Mouse (Mus musculus): ENCODE measurements around the gene Map3k21. TPM values are rescaled to one million over a fixed set of nuclear protein-coding genes. Genes with fewer than 3 reads are reported as not detected.

The Map3k21 gene
- 0.23 and 0.28 TPM in 2 replicates for polyA plus RNA-seq (2015; fragmentation: Nextera tagmentation; extraction: Ambion mirVana)

DNA sequence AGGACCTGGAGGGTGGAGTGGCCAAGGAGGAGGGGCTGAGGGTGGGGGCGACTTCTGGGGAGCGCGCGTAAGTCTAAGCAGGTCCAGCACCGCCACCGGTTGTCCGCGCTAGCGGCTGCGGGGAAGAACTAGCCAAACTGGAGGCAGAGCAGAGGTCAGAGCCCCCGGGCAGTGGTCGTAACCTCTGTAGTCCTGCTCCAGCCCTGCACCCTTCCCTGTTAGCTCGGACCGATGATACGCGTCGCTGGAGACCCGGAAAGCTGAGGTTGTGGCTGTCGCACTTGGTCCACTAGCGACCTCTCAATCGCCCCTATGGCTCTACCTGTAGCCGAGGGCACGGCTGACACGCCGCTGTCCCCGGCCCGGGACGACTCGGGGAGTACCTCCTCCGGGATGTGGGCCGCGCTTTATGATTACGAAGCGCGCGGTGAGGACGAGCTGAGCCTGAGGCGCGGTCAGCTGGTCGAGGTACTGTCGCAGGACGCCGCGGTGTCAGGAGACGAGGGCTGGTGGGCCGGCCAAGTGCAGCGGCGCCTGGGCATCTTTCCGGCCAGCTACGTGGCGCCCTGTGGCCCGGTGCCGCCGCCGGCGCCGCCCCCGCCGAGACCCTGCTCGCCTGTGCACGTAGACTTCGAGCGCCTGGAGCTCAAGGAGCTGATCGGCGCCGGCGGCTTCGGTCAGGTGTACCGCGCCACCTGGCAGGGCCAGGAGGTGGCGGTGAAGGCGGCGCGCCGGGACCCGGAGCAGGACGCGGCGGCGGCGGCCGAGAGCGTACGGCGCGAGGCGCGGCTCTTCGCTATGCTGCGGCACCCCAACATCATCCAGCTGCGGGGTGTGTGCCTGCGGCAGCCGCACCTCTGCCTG, at the start of gene Map3k21:
Map3k21 (plus strand) TSS at position 86 of the 864 bp plus-strand sequence.
- ATAC-seq (ENCODE audit: extremely low read depth, insufficient number of reproducible peaks, low FRiP score, low TSS enrichment): no peak
- peak within 1 kb of the TSS; percentile 67 for H3K4me3 ChIP-seq
- H3K27ac ChIP-seq (replicated peaks): no peak within 1 kb of the TSS
- WGBS: under 1% methylated on average over 87 of the region's 93 CpGs
- H3K27me3 ChIP-seq (replicated peaks): peaks cover 75% of the 10 kb centered on the region
- H3K36me3 ChIP-seq: no peaks in the 10 kb centered on the region
- H3K9ac ChIP-seq: peak within 1 kb of the TSS; percentile 68
- H3K4me1 ChIP-seq: peaks cover 12% of the 10 kb centered on the region
- H3K9me3 ChIP-seq: peaks cover 3% of the 10 kb centered on the region; the same call in 1 of the 2 replicates
- peak within 1 kb of the TSS; percentile 99 for H3K4me2 ChIP-seq

DNA sequence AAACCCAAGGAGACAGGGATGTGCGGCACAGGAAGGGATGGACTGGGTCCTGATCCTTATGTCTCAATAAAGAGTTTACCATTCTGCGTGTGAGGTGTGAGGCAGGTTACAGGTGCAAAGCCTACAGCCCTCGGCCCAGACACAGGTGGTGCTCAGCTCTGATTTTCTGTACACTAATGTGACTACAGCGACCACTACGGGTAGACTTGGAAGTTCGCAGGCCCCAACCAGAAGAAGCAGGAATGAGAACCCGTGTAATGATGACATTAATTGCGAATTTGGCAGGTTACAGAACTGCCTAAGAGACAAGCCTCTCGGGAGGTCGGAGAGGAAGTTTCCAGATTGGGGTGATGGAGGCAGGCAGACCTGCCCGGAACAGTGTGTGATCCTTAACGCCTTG, 44.1 kb upstream of the Map3k21 start:
- no peak overlapping the region for H3K27ac ChIP-seq (replicated peaks)
- H3K9me3 ChIP-seq: no peaks in the 10 kb centered on the region
- ATAC-seq (ENCODE audit: extremely low read depth, insufficient number of reproducible peaks, low FRiP score, low TSS enrichment): no peak
- H3K4me1 ChIP-seq: peaks cover 33% of the 10 kb centered on the region
- H3K4me2 ChIP-seq: no peak overlapping the region
- H3K9ac ChIP-seq: no peak overlapping the region
- no peak overlapping the region for H3K4me3 ChIP-seq
- 76% methylated on average over 12 of the region's 12 CpGs for WGBS
- no peaks in the 10 kb centered on the region for H3K36me3 ChIP-seq
- peaks cover 4% of the 10 kb centered on the region for H3K27me3 ChIP-seq (replicated peaks)

DNA sequence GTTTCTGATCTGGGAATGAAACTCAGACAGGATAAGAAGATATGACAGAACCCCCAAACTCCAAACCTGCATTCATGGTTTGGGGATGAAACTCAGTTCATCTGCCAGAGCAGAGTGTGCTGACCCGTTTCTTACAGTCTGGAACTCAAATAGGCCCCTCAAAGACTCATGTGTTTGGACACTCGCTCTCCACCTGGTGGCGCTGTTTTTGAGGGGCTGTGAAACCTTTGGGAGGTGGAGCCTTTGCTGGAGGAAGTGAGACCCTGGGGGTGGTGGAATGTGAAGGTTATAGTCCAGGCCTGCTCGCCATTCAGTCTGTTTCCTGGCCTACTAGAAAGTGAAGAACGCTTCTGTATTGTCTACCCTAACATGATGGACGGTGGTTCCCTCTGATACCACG, 41.7 kb upstream of the Map3k21 start:
- no peak for ATAC-seq (ENCODE audit: extremely low read depth, insufficient number of reproducible peaks, low FRiP score, low TSS enrichment)
- Histone ChIP-seq H3K9ac (no peak overlapping the region), H3K4me3 (no peak overlapping the region), H3K4me2 (no peak overlapping the region), H3K9me3 (no peaks in the 10 kb centered on the region), H3K36me3 (no peaks in the 10 kb centered on the region), H3K27me3 (replicated peaks) (peaks cover 4% of the 10 kb centered on the region), H3K4me1 (peaks cover 43% of the 10 kb centered on the region), H3K27ac (replicated peaks) (no peak overlapping the region)
- WGBS: 41% methylated on average over 7 of the region's 7 CpGs

DNA sequence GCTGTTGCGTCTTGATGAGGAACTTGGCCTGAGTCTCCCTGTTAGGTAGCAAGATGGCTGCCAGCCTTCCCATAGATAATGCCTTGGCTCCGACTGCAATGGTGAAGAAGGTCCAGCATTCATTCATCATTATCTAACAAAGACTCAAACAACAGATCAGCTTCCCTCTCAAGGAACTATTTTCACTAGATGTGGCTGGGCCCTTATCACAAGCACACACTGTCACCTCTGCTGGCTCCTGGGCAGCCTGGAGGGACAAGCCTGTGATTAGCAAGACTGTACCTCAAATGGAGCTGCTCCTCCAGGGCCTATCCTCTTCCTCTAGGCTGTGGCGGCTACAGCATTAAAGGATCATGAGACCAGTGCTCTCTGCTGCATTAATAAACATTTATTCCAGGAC, 40.5 kb upstream of the Map3k21 start:
- Histone ChIP-seq H3K9me3 (no peaks in the 10 kb centered on the region), H3K36me3 (no peaks in the 10 kb centered on the region), H3K27me3 (replicated peaks) (peaks cover 10% of the 10 kb centered on the region), H3K27ac (replicated peaks) (peak overlapping the region; percentile 68; the same call in 1 of the 2 replicates), H3K4me2 (peak overlapping the region; percentile 33; the same call in 1 of the 2 replicates), H3K4me3 (no peak overlapping the region), H3K9ac (no peak overlapping the region), H3K4me1 (peaks cover 43% of the 10 kb centered on the region)
- 59% methylated on average over 3 of the region's 3 CpGs for WGBS
- ATAC-seq (ENCODE audit: extremely low read depth, insufficient number of reproducible peaks, low FRiP score, low TSS enrichment): no peak

DNA sequence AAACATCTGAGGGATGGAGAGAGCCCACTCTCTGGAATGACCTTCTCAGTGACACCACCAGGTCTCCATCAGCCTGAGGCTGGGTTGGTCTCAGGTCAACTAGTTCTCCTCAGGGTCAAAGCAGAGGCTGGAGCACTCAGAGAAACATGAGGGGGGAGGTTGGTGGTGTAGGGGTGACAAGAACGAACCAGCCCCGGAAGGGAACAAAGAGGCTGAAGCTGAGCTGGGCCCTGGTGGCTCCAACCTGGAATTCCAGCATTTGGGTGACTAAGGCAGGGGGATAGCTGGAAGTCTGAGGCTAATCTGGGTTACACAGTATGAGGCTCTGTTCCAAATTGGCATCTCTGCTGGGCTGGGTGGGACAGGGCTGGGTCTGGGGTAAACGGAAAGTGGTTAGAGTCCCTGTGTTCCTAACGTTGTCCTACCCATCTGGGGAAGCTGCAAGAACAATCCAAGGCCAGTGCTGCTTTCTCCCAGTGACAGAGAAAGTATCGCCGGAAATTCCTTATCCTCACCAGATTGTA, 40.0 kb upstream of the Map3k21 start:
- H3K27me3 ChIP-seq (replicated peaks): peaks cover 14% of the 10 kb centered on the region
- peaks cover 43% of the 10 kb centered on the region for H3K4me1 ChIP-seq
- peak overlapping the region; percentile 54 for H3K9ac ChIP-seq
- no peak for ATAC-seq (ENCODE audit: extremely low read depth, insufficient number of reproducible peaks, low FRiP score, low TSS enrichment)
- H3K27ac ChIP-seq (replicated peaks): peak overlapping the region; percentile 68
- H3K4me3 ChIP-seq: no peak overlapping the region
- WGBS: 13% methylated on average over 6 of the region's 6 CpGs
- no peaks in the 10 kb centered on the region for H3K9me3 ChIP-seq
- H3K36me3 ChIP-seq: no peaks in the 10 kb centered on the region
- peak overlapping the region; percentile 33 for H3K4me2 ChIP-seq

DNA sequence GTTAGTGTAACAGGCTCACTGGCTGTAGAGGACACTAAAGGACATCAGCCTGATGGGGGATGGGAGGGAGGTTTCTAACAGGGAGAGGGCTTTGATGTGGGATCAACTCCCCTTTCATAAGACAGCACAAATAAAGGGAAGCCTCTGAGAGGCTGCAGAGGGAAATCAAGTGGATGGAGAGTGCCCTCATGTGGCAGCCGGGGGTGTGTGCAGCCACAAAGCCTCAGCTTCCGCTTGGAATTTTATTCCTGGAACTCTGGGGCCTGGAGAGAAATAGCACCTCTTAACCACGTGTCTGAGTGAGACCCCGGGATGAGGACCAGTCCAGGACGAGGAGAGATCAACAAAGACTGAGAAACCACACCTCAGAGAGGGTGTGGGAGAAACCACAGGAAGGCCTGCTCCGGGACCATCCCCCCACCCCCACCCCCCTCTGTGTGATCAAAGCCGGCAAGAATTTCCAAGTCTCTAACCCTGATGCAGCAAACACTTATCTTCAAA, 39.4 kb upstream of the Map3k21 start:
- peak overlapping the region; percentile 54 for H3K9ac ChIP-seq
- H3K9me3 ChIP-seq: no peaks in the 10 kb centered on the region
- peak overlapping the region; percentile 68 for H3K27ac ChIP-seq (replicated peaks)
- H3K27me3 ChIP-seq (replicated peaks): peaks cover 14% of the 10 kb centered on the region
- peak; percentile 41; the same call in 1 of the 2 replicates for ATAC-seq (ENCODE audit: extremely low read depth, insufficient number of reproducible peaks, low FRiP score, low TSS enrichment)
- WGBS: 2% methylated on average over 7 of the region's 7 CpGs
- no peak overlapping the region for H3K4me3 ChIP-seq
- no peaks in the 10 kb centered on the region for H3K36me3 ChIP-seq
- peak overlapping the region; percentile 54 for H3K4me2 ChIP-seq
- peaks cover 43% of the 10 kb centered on the region for H3K4me1 ChIP-seq

DNA sequence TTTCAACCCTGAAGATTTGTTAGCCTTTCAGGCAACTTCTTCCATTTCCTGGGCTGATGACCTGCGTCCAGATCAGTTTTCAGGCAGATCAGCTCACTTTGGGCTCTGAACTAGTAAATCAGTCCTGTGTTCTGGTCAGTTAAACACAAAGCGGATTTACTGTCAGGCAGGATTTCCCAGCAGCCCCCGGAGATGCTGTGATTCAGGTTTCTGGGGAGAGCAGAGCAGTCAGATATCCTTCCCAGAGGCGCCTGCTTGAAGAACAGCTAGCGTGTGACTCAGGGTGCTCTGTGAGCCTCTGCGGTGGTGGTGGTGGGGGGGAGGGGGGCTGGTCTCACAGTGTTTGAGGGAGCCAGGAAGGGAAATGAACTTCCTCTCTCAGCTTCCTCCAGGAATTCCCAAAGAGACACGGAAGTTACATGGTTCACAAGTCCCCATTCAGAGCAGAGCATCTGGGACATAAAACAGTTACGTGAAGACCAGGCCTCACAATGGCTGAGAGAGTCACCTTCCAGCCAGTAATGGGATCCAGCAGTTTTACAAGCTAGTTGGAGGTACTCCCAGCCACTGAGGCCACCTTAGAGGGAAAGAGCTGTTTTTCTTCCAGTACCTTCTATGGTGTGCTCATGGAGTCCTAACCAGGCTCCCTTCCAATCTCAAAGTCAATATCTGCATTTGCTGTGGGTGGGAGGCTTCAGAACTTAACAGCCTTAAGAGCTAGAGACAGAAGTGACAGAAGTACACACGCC, 37.6 kb upstream of the Map3k21 start:
- peaks cover 13% of the 10 kb centered on the region; the same call in 1 of the 2 replicates for H3K27me3 ChIP-seq (replicated peaks)
- no peak overlapping the region for H3K9ac ChIP-seq
- no peak overlapping the region for H3K4me3 ChIP-seq
- 46% methylated on average over 9 of the region's 9 CpGs for WGBS
- H3K4me1 ChIP-seq: peaks cover 43% of the 10 kb centered on the region
- no peaks in the 10 kb centered on the region for H3K9me3 ChIP-seq
- ATAC-seq (ENCODE audit: extremely low read depth, insufficient number of reproducible peaks, low FRiP score, low TSS enrichment): no peak
- no peak overlapping the region for H3K4me2 ChIP-seq
- H3K36me3 ChIP-seq: no peaks in the 10 kb centered on the region
- H3K27ac ChIP-seq (replicated peaks): peak overlapping the region; percentile 25; the same call in 1 of the 2 replicates

DNA sequence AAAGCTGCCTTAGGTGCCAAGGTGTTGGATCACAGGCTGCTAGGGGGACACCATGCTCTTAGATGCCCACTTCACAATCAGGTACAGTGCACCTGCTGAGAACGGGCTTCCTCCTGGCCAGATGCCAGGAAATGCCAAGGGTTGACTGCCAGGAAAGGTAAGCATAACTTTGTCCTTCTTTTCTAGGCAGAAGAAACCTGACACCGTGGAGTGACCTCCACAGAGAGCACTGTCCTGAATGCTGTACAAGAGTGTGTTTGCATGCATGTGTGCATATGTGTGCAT, 37.1 kb upstream of the Map3k21 start:
- 63% methylated on average over 2 of the region's 2 CpGs for WGBS
- ATAC-seq (ENCODE audit: extremely low read depth, insufficient number of reproducible peaks, low FRiP score, low TSS enrichment): no peak
- Histone ChIP-seq H3K27ac (replicated peaks) (peak overlapping the region; percentile 25; the same call in 1 of the 2 replicates), H3K27me3 (replicated peaks) (peaks cover 10% of the 10 kb centered on the region; the same call in 1 of the 2 replicates), H3K9me3 (no peaks in the 10 kb centered on the region), H3K4me3 (no peak overlapping the region), H3K9ac (no peak overlapping the region), H3K36me3 (no peaks in the 10 kb centered on the region), H3K4me2 (no peak overlapping the region), H3K4me1 (peaks cover 43% of the 10 kb centered on the region)

DNA sequence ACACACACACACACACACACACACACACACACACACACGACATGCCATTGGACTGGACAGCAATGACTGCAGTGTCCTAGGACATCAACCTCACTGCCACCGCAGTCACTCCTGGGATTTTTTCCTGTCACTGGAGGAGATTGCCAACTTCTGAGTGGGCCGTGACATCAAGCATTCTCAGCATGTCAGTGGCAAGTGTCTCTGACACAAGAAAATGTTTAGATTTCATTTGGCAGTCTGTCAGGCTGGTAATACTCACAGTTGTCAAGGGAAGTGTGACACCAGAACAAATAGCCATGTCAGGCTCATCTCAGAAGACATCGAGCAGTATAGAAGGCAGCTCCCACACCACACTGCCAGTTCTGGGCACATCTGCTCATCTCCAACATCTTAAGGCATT, 29.8 kb upstream of the Map3k21 start:
- no peak for ATAC-seq (ENCODE audit: extremely low read depth, insufficient number of reproducible peaks, low FRiP score, low TSS enrichment)

DNA sequence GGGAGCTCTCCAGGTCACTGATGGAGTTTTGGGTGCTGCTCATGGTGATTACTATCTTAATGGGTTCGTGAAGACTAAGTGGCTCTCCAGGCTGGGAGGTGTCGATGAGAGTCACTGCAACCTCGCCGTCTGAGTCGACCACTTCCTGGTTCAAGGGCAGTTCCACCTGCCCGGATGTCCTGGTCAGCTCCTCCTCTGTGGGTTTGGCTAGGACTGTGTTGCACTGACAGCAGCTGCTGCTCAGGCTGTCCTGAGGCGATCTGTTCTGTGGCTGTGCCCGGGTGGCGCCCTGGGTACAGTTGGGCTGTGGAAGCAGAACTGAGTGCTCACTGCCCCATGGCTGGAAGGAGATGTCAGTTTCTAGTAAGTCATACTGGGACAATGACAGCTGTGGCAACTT, 22.7 kb upstream of the Map3k21 start:
- H3K4me3 ChIP-seq: no peak overlapping the region
- H3K27me3 ChIP-seq (replicated peaks): peaks cover 4% of the 10 kb centered on the region; the same call in 1 of the 2 replicates
- 64% methylated on average over 9 of the region's 9 CpGs for WGBS
- H3K9me3 ChIP-seq: no peaks in the 10 kb centered on the region
- no peaks in the 10 kb centered on the region for H3K36me3 ChIP-seq
- peaks cover 14% of the 10 kb centered on the region for H3K4me1 ChIP-seq
- no peak overlapping the region for H3K27ac ChIP-seq (replicated peaks)
- no peak overlapping the region for H3K9ac ChIP-seq
- ATAC-seq (ENCODE audit: extremely low read depth, insufficient number of reproducible peaks, low FRiP score, low TSS enrichment): no peak
- no peak overlapping the region for H3K4me2 ChIP-seq

More for the DNA sequence above, 29.8 kb upstream of the Map3k21 start:
- H3K4me2 ChIP-seq: no peak overlapping the region
- no peaks in the 10 kb centered on the region for H3K36me3 ChIP-seq
- H3K9ac ChIP-seq: no peak overlapping the region
- 43% methylated on average over 4 of the region's 4 CpGs for WGBS
- no peaks in the 10 kb centered on the region for H3K9me3 ChIP-seq
- H3K27me3 ChIP-seq (replicated peaks): no peaks in the 10 kb centered on the region
- H3K27ac ChIP-seq (replicated peaks): peak overlapping the region; percentile 53
- no peak overlapping the region for H3K4me3 ChIP-seq
- peaks cover 20% of the 10 kb centered on the region for H3K4me1 ChIP-seq

DNA sequence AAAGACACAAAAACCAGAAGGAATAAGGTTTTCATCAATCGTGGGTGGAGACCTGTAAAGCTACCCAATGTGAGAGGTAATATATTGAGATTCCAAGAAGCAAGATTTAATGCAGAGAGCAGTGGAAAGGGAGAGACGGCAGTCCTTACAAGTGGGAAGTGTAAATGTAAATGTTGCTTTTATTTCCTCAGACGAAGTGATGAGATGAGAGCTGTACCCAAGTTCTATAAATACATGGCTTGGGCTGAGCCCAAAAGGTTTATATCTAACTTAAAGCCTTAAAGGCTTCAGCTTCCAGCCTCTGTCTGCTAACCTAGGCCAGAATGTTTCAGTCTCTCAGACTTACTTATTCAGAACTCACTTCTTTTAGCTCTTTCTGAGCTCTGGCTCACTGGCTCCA, 20.3 kb upstream of the Map3k21 start:
- no peaks in the 10 kb centered on the region for H3K9me3 ChIP-seq
- no peak overlapping the region for H3K4me2 ChIP-seq
- no peak overlapping the region for H3K27ac ChIP-seq (replicated peaks)
- no peak for ATAC-seq (ENCODE audit: extremely low read depth, insufficient number of reproducible peaks, low FRiP score, low TSS enrichment)
- no peak overlapping the region for H3K9ac ChIP-seq
- peaks cover 12% of the 10 kb centered on the region for H3K27me3 ChIP-seq (replicated peaks)
- H3K4me1 ChIP-seq: 0 out of 2 replicates have a peak, but pooled peaks cover 4% of the 10 kb centered on the region
- H3K36me3 ChIP-seq: no peaks in the 10 kb centered on the region
- no peak overlapping the region for H3K4me3 ChIP-seq
- WGBS: 66% methylated on average over 3 of the region's 3 CpGs
